ENCODE assay signal across 8 mouse cellular contexts in genomic region chr15:79832064-79832900, GRCm38 (mm10). TPM values are rescaled to one million over a fixed set of nuclear protein-coding genes. Genes with fewer than 3 reads are reported as not detected.
DNase-seq lines count a peak whose midpoint lies in the region; ATAC-seq and TF ChIP-seq lines count a peak whose summit lies in the region.

No protein-coding gene starts in this region.

- TF ChIP-seq CTCF in spleen, adult 2 months (IDR thresholded peaks at IDR 0.05; ENCODE audit: extremely low read depth, insufficient read depth, insufficient read length, insufficient replicate concordance), result peak; percentile 77

- peaks cover 29% of the 10 kb centered on the region for H3K36me3 ChIP-seq in limb, embryonic 10.5 days
- peaks cover 27% of the 10 kb centered on the region for H3K36me3 ChIP-seq in midbrain, embryonic 13.5 days
- H3K36me3 ChIP-seq in spleen, adult 2 months (ENCODE audit: control insufficient read depth, insufficient read depth, low read length), result no peaks in the 10 kb centered on the region; the same call in 1 of the 2 replicates

- DNase-seq in adrenal gland, adult (ENCODE audit: inconsistent age in 2 of 2, low spot score in 1 of 2), result peak; percentile 66 to 90
- DNase-seq in adrenal gland, adult 8-10 months, result no peak
- peak; percentile 73 to 88 for DNase-seq in cerebellum, postnatal 4 days (ENCODE audit: low spot score in 2 of 2)
- DNase-seq in gastrocnemius, postnatal 10 days, result peak; percentile 83
- peak; percentile 89 for DNase-seq in induced T-regulatory cell, adult 2 months (ENCODE audit: low read depth)
- peak; percentile 86 for DNase-seq in limb, embryonic 10.5 days (ENCODE audit: low spot score)
- peak; percentile 51 to 69 for DNase-seq in spleen, adult 2 months (ENCODE audit: low read depth in 1 of 2, low spot score in 2 of 2)

- 36% methylated on average over 18 of the region's 18 CpGs for WGBS in limb, embryonic 10.5 days
- WGBS in midbrain, embryonic 13.5 days, result 12% methylated on average over 18 of the region's 18 CpGs
- 52% methylated on average over 18 of the region's 18 CpGs for WGBS in spleen, adult 2 months

- no peak overlapping the region for H3K27ac ChIP-seq in limb, embryonic 10.5 days
- peak overlapping the region; percentile 97 for H3K27ac ChIP-seq in midbrain, embryonic 13.5 days
- H3K27ac ChIP-seq in spleen, adult 2 months (ENCODE audit: insufficient read depth, low read length), result no peak overlapping the region

- H3K9ac ChIP-seq in midbrain, embryonic 13.5 days (replicated peaks), result peak overlapping the region; percentile 97

- peaks cover 50% of the 10 kb centered on the region for H3K4me1 ChIP-seq in limb, embryonic 10.5 days
- peaks cover 81% of the 10 kb centered on the region for H3K4me1 ChIP-seq in midbrain, embryonic 13.5 days (replicated peaks)
- H3K4me1 ChIP-seq in spleen, adult 2 months (ENCODE audit: control insufficient read depth, insufficient read depth, insufficient read length), result peaks cover 8% of the 10 kb centered on the region; the same call in 1 of the 2 replicates

- no peak for TF ChIP-seq POLR2A in spleen, adult 2 months (IDR thresholded peaks at IDR 0.05; ENCODE audit: low read depth, low read length)

- H3K27me3 ChIP-seq in limb, embryonic 10.5 days (ENCODE audit: low read depth, poor library complexity, severe bottlenecking), result no peaks in the 10 kb centered on the region; the same call in 1 of the 2 replicates
- no peaks in the 10 kb centered on the region for H3K27me3 ChIP-seq in midbrain, embryonic 13.5 days
- no peaks in the 10 kb centered on the region for H3K27me3 ChIP-seq in spleen, adult 2 months (ENCODE audit: control insufficient read depth, insufficient read depth, low read length)

- H3K4me3 ChIP-seq in limb, embryonic 10.5 days, result peak overlapping the region; percentile 74
- peak overlapping the region; percentile 95 for H3K4me3 ChIP-seq in midbrain, embryonic 13.5 days (replicated peaks)
- no peak overlapping the region for H3K4me3 ChIP-seq in spleen, adult 2 months (ENCODE audit: extremely low read depth, insufficient read depth, insufficient read length)

- ATAC-seq in midbrain, embryonic 13.5 days, result 0 out of 2 replicates have a peak, but pooled peaks have one; percentile 34

- H3K9me3 ChIP-seq in limb, embryonic 10.5 days (replicated peaks), result no peaks in the 10 kb centered on the region
- H3K9me3 ChIP-seq in midbrain, embryonic 13.5 days, result no peaks in the 10 kb centered on the region

- H3K4me2 ChIP-seq in midbrain, embryonic 13.5 days (replicated peaks), result peak overlapping the region; percentile 99

RNA-seq across cellular contexts. Expression of gene Npcd, which starts 1.8 kb away (rescaled TPM):
- 1 to 10 TPM in 3 of 4 experiments, not detected in 1; 1.1 to 2.4 (median 1.6) TPM for total RNA-seq in adrenal gland, adult 8-10 months (2022)
- total RNA-seq in gastrocnemius, postnatal 10 days (2021), result 1 to 10 TPM; 1.0 to 2.5 TPM
- polyA plus RNA-seq in limb, embryonic 10.5 days (2016; fragmentation: Nextera tagmentation; extraction: Ambion mirVana), result not detected in 2 replicates
- polyA plus RNA-seq in midbrain, embryonic 13.5 days (2015; fragmentation: Nextera tagmentation; extraction: Ambion mirVana), result 0.58 and 1.2 TPM in 2 replicates
- polyA plus RNA-seq in spleen, adult 2 months (2012; rRNA removed), result 0.13 and 0.68 TPM in 2 replicates

RNA-seq across cellular contexts. Expression of gene Cbx6, which starts 2.2 kb away (rescaled TPM):
- total RNA-seq in adrenal gland, adult 8-10 months (2022), result 10 to 100 TPM; 55.0 to 88.9 (median 65.5) TPM
- 10 to 100 TPM; 28.2 to 38.1 TPM for total RNA-seq in gastrocnemius, postnatal 10 days (2021)
- polyA plus RNA-seq in limb, embryonic 10.5 days (2016; fragmentation: Nextera tagmentation; extraction: Ambion mirVana), result 15.5 and 18.2 TPM in 2 replicates
- polyA plus RNA-seq in midbrain, embryonic 13.5 days (2015; fragmentation: Nextera tagmentation; extraction: Ambion mirVana), result 53.9 and 61.4 TPM in 2 replicates
- polyA plus RNA-seq in spleen, adult 2 months (2012; rRNA removed), result 24.4 and 33.6 TPM in 2 replicates

RNA-seq across cellular contexts. Expression of gene Nptxr, which starts 27.7 kb away (rescaled TPM):
- total RNA-seq in adrenal gland, adult 8-10 months (2022), result 10 to 100 TPM in 2 of 4 experiments, 1 to 10 TPM in 2; 6.4 to 11.9 (median 9.4) TPM
- total RNA-seq in gastrocnemius, postnatal 10 days (2021), result 1 to 10 TPM; 4.2 to 5.1 TPM
- polyA plus RNA-seq in limb, embryonic 10.5 days (2016; fragmentation: Nextera tagmentation; extraction: Ambion mirVana), result 0.55 and 0.65 TPM in 2 replicates
- 18.1 and 18.6 TPM in 2 replicates for polyA plus RNA-seq in midbrain, embryonic 13.5 days (2015; fragmentation: Nextera tagmentation; extraction: Ambion mirVana)
- 1.3 and 1.7 TPM in 2 replicates for polyA plus RNA-seq in spleen, adult 2 months (2012; rRNA removed)

RNA-seq across cellular contexts. Expression of gene Dnal4, which starts 54.6 kb away (rescaled TPM):
- 10 to 100 TPM; 22.0 to 27.1 (median 23.5) TPM for total RNA-seq in adrenal gland, adult 8-10 months (2022)
- 10 to 100 TPM; 10.4 to 12.6 TPM for total RNA-seq in gastrocnemius, postnatal 10 days (2021)
- polyA plus RNA-seq in limb, embryonic 10.5 days (2016; fragmentation: Nextera tagmentation; extraction: Ambion mirVana), result 62.2 and 70.4 TPM in 2 replicates
- 84.8 and 91.6 TPM in 2 replicates for polyA plus RNA-seq in midbrain, embryonic 13.5 days (2015; fragmentation: Nextera tagmentation; extraction: Ambion mirVana)
- polyA plus RNA-seq in spleen, adult 2 months (2012; rRNA removed), result 18.1 and 21.3 TPM in 2 replicates

RNA-seq across cellular contexts. Expression of gene Apobec3, which starts 59.2 kb away (rescaled TPM):
- total RNA-seq in adrenal gland, adult 8-10 months (2022), result 10 to 100 TPM; 16.1 to 29.3 (median 22.9) TPM
- 10 to 100 TPM in 1 of 2 experiments, 1 to 10 TPM in 1; 7.5 to 11.8 TPM for total RNA-seq in gastrocnemius, postnatal 10 days (2021)
- 5.9 and 9.4 TPM in 2 replicates for polyA plus RNA-seq in limb, embryonic 10.5 days (2016; fragmentation: Nextera tagmentation; extraction: Ambion mirVana)
- polyA plus RNA-seq in midbrain, embryonic 13.5 days (2015; fragmentation: Nextera tagmentation; extraction: Ambion mirVana), result 3.1 and 3.8 TPM in 2 replicates
- 99.9 and 104 TPM in 2 replicates for polyA plus RNA-seq in spleen, adult 2 months (2012; rRNA removed)
